8 mouse cellular contexts compared by ENCODE assay signal in the genomic region with DNA sequence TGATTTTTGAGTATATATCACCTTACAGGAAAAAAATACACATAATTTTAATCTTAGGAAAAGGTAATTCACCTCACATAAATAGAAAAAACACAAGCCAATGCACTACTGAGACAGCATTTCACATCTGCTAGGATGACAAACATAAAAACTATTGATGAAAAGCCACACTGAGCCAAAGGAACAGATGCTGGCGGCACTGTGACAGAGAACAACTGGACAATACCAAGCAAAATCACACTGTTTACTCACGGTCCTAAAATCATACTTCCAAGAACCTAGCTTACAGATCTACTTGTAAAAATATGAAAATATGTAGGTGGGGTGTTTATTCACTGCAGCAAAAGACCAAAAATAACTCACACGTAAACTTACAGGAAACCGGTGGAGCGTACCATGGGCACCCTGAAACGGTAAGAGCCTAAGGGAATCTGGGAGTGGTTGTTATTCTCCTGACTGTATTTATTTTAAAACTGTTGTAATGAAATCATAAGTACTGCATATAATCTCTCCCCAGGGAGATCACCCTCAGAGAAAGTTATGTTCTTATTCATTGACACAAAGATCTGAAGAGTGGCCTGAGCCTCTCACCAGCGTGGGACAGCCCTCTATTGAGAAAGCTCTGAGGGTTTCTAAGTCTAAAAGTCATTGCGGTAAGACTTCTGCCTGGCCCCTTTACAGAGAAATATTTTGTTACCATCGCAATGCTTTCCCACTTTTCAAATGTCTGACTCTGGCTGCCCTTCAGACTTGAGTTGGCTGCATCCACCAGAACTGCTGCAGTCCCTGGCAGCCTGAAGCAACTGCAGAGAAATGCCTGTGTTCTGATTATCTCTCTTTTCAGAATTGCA. TPM values are rescaled to one million over a fixed set of nuclear protein-coding genes. Genes with fewer than 3 reads are reported as not detected.
DNase-seq lines count a peak whose midpoint lies in the region; ATAC-seq and TF ChIP-seq lines count a peak whose summit lies in the region.

No protein-coding gene starts in this region.

- no peaks in the 10 kb centered on the region for H3K27me3 ChIP-seq in intestine, embryonic 16.5 days (replicated peaks; ENCODE audit: control insufficient read depth, insufficient read depth, low read length)
- no peaks in the 10 kb centered on the region for H3K27me3 ChIP-seq in thymus, adult 2 months (ENCODE audit: control insufficient read depth, insufficient read depth, low read length)

- TF ChIP-seq POLR2A in thymus, adult 2 months (IDR thresholded peaks at IDR 0.05; ENCODE audit: control insufficient read depth, extremely low read depth, insufficient read depth, low read length, poor library complexity) = no peak

- ATAC-seq in cerebellum, adult (ENCODE audit: insufficient number of reproducible peaks, low FRiP score, low TSS enrichment) = 0 out of 2 replicates have a peak, but pooled peaks have one; percentile 15
- peak; percentile 47 for ATAC-seq in inflammation-experienced regulatory T-cells, adult 6 months
- no peak for ATAC-seq in intestine, embryonic 16.5 days
- no peak for ATAC-seq in frontal cortex, adult (ENCODE audit: low TSS enrichment)

- no peaks in the 10 kb centered on the region for H3K4me1 ChIP-seq in intestine, embryonic 16.5 days (ENCODE audit: control insufficient read depth, insufficient read depth, low read length)
- H3K4me1 ChIP-seq in thymus, adult 2 months (replicated peaks; ENCODE audit: control insufficient read depth, insufficient read depth, low read length) = peaks cover 3% of the 10 kb centered on the region; the same call in 1 of the 2 replicates

- no peaks in the 10 kb centered on the region for H3K9me3 ChIP-seq in intestine, embryonic 16.5 days (ENCODE audit: control insufficient read depth, low read length)

- WGBS in intestine, embryonic 16.5 days = 62% methylated on average over 9 of the region's 9 CpGs
- WGBS in thymus, adult 2 months = 34% methylated on average over 9 of the region's 9 CpGs

- H3K4me2 ChIP-seq in intestine, embryonic 16.5 days (ENCODE audit: low read depth, low read length) = no peak overlapping the region

- H3K4me3 ChIP-seq in intestine, embryonic 16.5 days (ENCODE audit: low read length) = no peak overlapping the region
- H3K4me3 ChIP-seq in thymus, adult 2 months (ENCODE audit: control insufficient read depth, insufficient read depth, low read length) = no peak overlapping the region

- H3K36me3 ChIP-seq in intestine, embryonic 16.5 days (ENCODE audit: control insufficient read depth, insufficient read depth, low read length) = no peaks in the 10 kb centered on the region
- H3K36me3 ChIP-seq in thymus, adult 2 months (ENCODE audit: control insufficient read depth, insufficient read depth, low read length) = no peaks in the 10 kb centered on the region

- TF ChIP-seq CTCF in thymus, adult 2 months (IDR thresholded peaks at IDR 0.05; ENCODE audit: borderline replicate concordance, control insufficient read depth, extremely low read depth, insufficient read depth, low read length, poor library complexity) = no peak

- H3K27ac ChIP-seq in intestine, embryonic 16.5 days (ENCODE audit: low read length) = no peak overlapping the region
- H3K27ac ChIP-seq in thymus, adult 2 months (ENCODE audit: control insufficient read depth, insufficient read depth, low read length) = no peak overlapping the region

- DNase-seq in cerebellum, adult 8-10 months = no peak
- DNase-seq in 3134 (ENCODE audit: extremely low read depth, insufficient read length, low spot score) = peak; percentile 20
- DNase-seq in cerebellum, postnatal 25 days = peak; percentile 5 to 18
- DNase-seq in thymus, adult 2 months = no peak

- H3K9ac ChIP-seq in intestine, embryonic 16.5 days (ENCODE audit: low read depth, low read length) = no peak overlapping the region

RNA-seq across cellular contexts. Expression of a gene that starts 29.4 kb away (rescaled TPM):
- polyA plus RNA-seq in inflammation-experienced regulatory T-cells, adult 6 months (2017; shearing (Covaris generic)) = 1 to 10 TPM; 5.3 to 7.9 (median 5.9) TPM
- 1.8 and 2.2 TPM in 2 replicates for polyA plus RNA-seq in intestine, embryonic 16.5 days (2015; fragmentation: Nextera tagmentation; extraction: Ambion mirVana)
- 54.7 and 54.8 TPM in 2 replicates for polyA plus RNA-seq in thymus, adult 2 months (2012; rRNA removed)

Comparison
In these comparisons a context has a peak if more than half of its experiments do, and no peak if none do; other contexts are left out.
1. DNase-seq: peak in 3134 (single experiment) and cerebellum, postnatal 25 days (2 of 2); none in cerebellum, adult 8-10 months (single experiment) and thymus, adult 2 months (single experiment).
2. ATAC-seq: peak in cerebellum, adult (single experiment) and inflammation-experienced regulatory T-cells, adult 6 months (single experiment); none in intestine, embryonic 16.5 days (single experiment) and frontal cortex, adult (single experiment).